ENCODE assay signal across 8 mouse cellular contexts in the genomic region with DNA sequence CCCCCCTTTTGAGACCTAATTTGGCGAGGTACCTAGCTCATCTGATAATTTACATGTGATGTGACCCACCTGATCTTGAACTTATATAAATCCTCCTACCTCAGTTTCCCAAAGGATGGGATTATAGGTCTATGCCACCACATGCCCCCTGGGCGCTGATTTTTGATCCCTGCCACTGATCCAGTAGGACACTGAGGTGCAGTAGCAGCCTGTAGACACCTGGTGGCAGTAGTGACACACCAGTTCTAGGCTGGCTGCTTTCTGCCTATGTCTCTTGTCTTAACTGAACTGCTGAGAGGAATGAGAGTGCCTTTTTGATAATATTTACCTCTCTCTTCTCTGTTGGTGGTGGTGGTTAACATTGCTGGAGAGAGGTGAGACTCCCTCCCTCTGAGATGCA.
DNase-seq lines count a peak whose midpoint lies in the region; ATAC-seq and TF ChIP-seq lines count a peak whose summit lies in the region.

No protein-coding gene starts in this region.

- TF ChIP-seq CTCF in kidney, adult 2 months (conservative IDR thresholded peaks at IDR 0.05; ENCODE audit: insufficient read depth, insufficient read length, low read depth, low read length), result peak; percentile 93

- H3K4me3 ChIP-seq in kidney, adult 2 months (ENCODE audit: insufficient read depth, low read depth, low read length), result no peak overlapping the region
- H3K4me3 ChIP-seq in limb, embryonic 11.5 days (ENCODE audit: low read depth, low read length), result no peak overlapping the region

- H3K27ac ChIP-seq in kidney, adult 2 months (ENCODE audit: insufficient read depth, low read depth, low read length), result no peak overlapping the region
- H3K27ac ChIP-seq in limb, embryonic 11.5 days (replicated peaks; ENCODE audit: low read depth, low read length), result no peak overlapping the region

- H3K9me3 ChIP-seq in limb, embryonic 11.5 days (ENCODE audit: control insufficient read depth, low read length), result no peaks in the 10 kb centered on the region

- no peak overlapping the region for H3K4me2 ChIP-seq in limb, embryonic 11.5 days (ENCODE audit: low read depth, severe bottlenecking)

- DNase-seq in 3T3-L1 (ENCODE audit: low read depth, low spot score) (peak; percentile 89), R1 (ENCODE audit: low read depth, low spot score) (peak; percentile 70)
- peak; percentile 50 for DNase-seq in cerebellum, adult 9-11 months
- DNase-seq in frontal cortex, postnatal 14 days (ENCODE audit: low spot score in 2 of 2), result peak; percentile 60 to 80
- DNase-seq in kidney, adult 2 months, result peak; percentile 75
- peak; percentile 86 for DNase-seq in limb, embryonic 11.5 days (ENCODE audit: low spot score)
- peak; percentile 3 to 54 for DNase-seq in natural killer cell, adult 2 months (ENCODE audit: low spot score in 2 of 2)
- peak; percentile 78 for DNase-seq in testis, postnatal 10 days (ENCODE audit: low spot score)

- H3K9ac ChIP-seq in limb, embryonic 11.5 days (ENCODE audit: low read length), result no peak overlapping the region

- H3K27me3 ChIP-seq in kidney, adult 2 months (replicated peaks; ENCODE audit: control insufficient read depth, insufficient read depth, low read length), result no peaks in the 10 kb centered on the region
- H3K27me3 ChIP-seq in limb, embryonic 11.5 days (ENCODE audit: control insufficient read depth, insufficient read depth, low read length), result no peaks in the 10 kb centered on the region

- no peak for TF ChIP-seq POLR2A in kidney, adult 2 months (IDR thresholded peaks at IDR 0.05; ENCODE audit: low read depth, low read length)

- WGBS in kidney, adult 2 months, result 38% methylated on average over 2 of the region's 2 CpGs
- 23% methylated on average over 2 of the region's 2 CpGs for WGBS in limb, embryonic 11.5 days

- no peaks in the 10 kb centered on the region; the same call in 1 of the 2 replicates for H3K4me1 ChIP-seq in kidney, adult 2 months (ENCODE audit: control insufficient read depth, insufficient read depth, low read length)
- H3K4me1 ChIP-seq in limb, embryonic 11.5 days (ENCODE audit: control insufficient read depth, insufficient read depth, low read length), result peaks cover 11% of the 10 kb centered on the region

- H3K36me3 ChIP-seq in kidney, adult 2 months (ENCODE audit: control insufficient read depth, insufficient read depth, low read length), result no peaks in the 10 kb centered on the region
- H3K36me3 ChIP-seq in limb, embryonic 11.5 days (ENCODE audit: control insufficient read depth, insufficient read depth, low read length), result no peaks in the 10 kb centered on the region

- ATAC-seq in limb, embryonic 11.5 days (ENCODE audit: insufficient number of reproducible peaks, low FRiP score, low TSS enrichment, low read depth), result no peak

Comparison
In these comparisons a context has a peak if more than half of its experiments do, and no peak if none do; other contexts are left out.
1. DNase-seq: peak in every context shown above with its lines; median percentile 89 in 3T3-L1; 86 in limb, embryonic 11.5 days; 78 in testis, postnatal 10 days; 75 in kidney, adult 2 months; 70 in R1; 70 in frontal cortex, postnatal 14 days; 50 in cerebellum, adult 9-11 months; 28 in natural killer cell, adult 2 months.